Mouse (Mus musculus) fibroblast of lung, adult 2 months (primary cell): Measurements from ENCODE around the gene Pla2g7.

ENCODE experiments used
- DNase-seq: peaks from one replicate; pipeline ENCODE4 v3.0.0-alpha.2; 2011; ENCODE audit warnings: low read depth

Gene Pla2g7

DNA sequence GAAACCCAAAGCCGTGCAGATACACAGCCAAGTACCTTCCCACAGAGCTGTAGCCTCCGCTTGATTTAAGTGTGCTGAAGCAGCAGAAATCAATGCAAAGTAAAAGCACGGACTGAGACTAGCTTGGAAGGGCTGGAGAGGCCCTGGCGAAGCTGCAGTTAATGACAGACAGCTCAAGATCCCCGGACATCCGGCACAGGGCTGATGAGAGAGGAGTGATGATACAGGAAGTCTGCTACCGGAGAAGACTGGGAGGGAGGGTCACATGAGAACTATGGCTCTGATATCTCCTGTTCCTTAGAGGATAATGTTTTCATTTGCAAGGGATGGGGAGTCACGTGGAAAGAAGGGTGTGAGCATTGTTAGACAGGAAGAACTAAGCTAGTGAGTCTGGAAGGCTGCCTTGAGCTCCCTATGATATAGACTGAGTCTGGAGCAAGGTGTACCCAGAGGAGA is 13.1 kb downstream of the Pla2g7 start:
- DNase-seq: no peak

DNA sequence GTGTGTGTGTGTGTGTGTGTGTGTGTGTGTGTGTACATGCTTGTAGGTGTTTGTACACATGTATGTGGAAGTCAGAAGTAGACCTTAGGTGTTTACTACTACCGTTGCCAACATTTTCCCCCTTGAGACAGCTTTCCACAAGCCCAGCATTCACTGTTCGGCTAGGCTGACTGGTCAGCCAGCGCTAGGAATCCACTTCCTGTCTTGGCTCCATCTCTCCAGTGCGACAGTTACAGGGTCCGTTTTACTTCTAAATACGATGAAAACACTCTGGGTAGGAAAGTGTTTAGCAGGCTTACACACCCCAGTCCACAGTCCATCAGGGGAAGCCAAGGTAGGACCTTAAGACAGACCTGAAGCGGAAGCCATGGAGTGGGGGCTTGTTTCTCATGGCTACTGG is 16.9 kb downstream of the Pla2g7 start:
- no peak for DNase-seq

DNA sequence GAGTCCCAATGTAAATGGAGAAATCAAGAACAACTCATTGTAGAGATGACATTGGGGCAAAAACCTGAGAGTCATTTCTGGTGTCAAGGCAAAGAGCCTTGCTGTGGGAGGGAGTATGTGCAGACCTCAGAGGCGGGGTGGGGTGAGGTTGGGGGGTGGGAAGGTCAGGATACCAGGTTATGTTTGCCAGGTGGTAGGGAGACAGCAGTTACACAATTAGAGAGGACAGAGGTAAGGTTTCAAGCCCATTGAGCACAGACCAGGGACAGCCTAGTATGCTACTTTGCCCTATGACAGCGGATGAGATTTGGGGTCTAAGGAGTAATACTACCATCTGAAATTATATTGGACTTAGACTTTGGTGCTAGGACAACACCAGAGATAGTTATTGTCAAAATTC is 19.4 kb downstream of the Pla2g7 start:
- DNase-seq: no peak

DNA sequence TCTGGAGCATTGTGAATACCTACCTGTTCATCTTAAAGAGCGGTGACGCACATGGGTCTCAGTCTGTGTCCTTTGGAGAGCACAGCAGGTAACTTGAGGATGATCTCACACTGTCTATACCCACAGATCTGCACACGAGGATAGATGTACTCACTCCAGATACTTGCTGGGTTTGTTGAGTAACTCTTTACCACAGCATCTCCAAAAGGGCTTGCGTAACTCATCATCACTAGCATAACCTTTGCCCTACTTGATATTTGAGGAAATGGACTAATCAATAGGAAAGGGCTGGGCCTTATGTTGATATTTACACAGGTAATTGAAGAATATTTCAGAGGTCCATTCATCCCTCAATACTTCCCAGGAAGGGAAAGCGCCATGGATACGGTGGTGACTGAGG is 21.9 kb downstream of the Pla2g7 start:
- no peak for DNase-seq

DNA sequence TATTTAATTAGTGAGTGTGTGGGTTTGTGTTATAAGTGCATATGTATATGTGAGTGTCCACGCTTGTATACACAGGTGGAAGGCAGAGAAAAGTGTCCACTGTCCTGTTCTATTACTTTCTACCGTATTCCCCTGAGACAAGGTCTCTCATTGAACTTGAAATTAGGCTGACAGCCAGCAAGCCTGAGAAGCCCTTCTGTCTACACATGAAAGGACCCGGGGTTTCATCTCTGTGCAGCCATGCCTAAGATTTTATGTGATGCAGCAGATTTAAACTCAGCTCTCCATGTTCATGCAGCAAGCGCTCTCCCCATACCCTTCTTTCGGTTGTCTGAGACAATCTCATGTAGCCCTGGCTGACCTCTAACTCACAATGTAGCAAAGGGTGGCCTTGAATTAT is 22.6 kb downstream of the Pla2g7 start:
- DNase-seq: no peak

DNA sequence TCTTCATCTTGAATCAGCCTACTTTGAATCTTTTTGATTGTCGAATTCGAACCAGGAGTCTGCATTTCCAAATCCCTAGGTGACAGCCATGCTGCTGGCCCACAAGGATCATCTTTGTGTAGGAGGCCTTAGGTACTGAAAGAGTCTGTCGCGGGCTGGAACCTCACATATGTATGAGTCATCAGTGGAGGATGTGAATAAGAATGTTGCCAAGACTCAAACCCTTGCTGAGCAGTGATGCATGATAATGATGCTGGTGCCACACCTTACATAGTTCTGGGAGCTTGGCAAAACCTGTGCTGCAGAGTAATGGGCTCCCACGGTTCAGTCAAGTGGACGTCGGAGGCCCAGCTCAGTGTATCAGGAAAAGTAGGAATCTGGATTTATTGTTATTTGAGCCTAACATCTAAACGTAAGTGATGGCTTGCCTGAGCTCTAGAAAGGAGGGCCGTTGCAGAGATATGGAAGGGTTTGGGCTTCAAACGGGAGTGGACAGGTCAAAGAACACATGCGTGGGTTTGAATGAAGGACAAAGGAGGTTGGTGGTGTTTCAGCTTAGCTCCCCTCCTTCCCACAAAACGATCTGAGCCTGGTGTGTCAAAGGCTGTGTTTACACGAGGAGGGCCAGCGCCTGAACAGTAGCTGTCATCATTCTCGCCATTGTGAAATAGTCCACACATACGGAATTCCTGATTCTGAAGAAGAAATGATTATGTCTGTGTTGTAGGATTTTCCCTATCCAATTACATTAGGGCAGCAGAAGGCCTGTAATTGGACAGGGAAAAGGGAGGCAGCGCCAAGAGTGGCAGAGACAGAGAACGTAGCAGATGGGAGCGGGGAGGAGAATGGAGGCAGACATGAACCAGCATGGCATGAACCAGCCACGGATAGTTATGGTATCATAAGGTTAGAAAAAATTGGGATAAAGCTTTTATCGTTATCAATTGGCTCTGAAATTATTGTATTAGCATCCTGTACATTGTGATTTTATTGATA is 24.7 kb downstream of the Pla2g7 start:
- DNase-seq: no peak

DNA sequence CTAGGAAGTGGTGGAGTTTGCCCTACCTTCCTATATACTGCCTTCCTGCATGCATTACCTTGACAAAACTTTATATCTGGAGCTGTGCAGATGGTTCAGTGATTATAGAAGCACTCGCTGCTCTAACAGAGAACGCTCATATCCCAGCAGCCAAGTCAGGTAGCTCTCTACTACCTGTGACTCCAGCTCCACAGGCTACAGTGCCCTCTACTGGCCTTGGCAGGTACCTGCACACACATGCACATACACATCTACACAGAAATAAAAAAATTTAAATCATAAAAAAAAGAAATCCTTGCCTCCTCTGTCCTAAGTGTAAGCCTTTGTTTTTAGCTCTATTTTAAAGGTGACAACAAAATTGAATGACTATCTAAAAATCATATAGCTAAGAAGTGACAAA is 29.8 kb downstream of the Pla2g7 start:
- DNase-seq: no peak

DNA sequence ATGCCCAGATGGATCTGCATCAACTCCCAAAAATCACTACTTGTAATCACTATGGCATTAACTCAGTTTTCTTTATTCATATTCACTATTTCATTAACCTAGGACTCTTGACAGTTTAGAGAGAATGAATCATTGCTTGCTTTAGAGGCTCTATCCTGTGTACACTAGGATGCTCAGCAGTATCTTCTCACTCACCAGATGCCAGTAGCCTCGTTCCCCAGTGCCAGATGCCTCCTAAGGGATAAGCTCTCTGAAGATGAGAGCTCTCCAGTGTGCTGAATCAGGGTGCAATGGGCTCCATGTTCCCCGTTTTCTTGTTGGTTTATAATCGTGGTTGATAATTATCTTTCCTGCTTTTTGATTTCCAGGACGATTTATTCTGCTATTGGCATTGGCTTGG is 30.8 kb downstream of the Pla2g7 start:
- DNase-seq: no peak

DNA sequence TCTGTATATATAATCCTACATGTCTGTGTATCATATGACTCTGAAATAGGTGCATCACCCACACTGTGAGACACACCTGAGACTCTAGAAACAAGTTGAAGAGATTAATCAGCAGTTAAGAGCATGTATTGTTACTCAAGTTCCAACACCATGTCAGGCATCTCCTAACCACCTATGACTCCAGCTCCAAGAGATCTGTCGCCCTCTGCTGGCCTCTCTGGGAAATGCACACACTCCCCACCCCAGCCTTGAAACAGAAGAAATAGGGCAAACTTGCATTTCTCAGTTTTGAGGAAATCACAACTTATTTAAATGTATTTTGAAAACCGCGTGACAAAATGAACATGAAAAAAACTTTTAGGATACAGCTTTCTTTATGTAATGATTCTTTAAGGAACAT is 38.8 kb downstream of the Pla2g7 start:
- DNase-seq: peak; percentile 34

DNA sequence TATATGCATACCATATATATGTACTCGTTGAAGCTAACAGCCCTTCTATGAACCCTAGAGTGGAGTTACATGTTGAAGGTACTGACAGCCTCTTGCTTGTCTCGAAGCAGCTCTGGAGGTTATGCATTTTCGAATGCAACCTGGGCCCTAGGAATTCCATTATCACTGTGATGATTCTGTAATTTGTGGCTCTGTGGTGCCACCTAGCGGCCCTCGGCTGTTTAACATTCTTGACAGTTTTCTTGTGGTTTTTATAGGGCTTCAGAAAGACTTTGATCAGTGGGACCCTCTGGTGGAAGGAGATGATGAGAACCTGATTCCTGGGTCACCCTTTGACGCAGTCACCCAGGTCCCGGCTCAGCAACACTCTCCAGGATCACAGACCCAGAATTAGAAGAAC is 43.7 kb downstream of the Pla2g7 start:
- DNase-seq: peak; percentile 10

DNA sequence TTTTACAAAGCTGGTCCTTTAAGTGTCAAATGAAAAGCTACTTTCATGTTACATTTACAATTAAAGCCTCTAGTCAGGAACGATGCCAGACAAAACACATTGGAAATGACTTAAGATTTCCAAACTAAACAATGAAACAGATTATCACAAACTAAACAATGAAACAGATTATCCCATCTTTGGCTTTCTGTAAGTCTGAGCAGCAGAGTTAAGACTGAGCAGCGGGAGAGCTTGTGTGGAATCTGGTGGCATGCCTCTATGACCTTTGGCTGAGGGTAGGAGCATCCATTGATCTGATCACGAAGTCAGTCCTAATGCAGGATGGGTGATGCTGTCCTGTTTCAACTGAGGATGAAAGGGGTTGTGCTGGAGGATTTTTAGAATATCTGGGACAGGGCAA is 44.3 kb downstream of the Pla2g7 start:
- DNase-seq: no peak

DNA sequence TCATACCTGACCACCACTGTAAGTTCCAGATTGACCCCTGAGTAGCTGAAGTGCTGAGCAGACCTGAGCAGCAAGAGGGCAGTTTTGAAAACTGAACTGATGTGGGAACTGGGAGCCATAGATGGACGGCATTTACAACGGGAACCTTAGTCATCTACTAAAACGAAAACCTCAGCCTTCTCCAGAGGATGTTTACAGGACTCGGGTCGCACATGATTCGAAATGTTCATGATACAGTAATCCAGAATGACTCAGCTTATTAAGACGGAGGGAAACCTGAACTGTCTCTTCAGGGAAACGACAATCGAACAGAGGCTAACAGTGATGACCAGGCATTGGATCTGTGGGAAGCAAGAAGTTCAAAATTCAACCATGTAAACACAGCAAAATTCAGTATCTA is 51.3 kb downstream of the Pla2g7 start:
- no peak for DNase-seq

DNA sequence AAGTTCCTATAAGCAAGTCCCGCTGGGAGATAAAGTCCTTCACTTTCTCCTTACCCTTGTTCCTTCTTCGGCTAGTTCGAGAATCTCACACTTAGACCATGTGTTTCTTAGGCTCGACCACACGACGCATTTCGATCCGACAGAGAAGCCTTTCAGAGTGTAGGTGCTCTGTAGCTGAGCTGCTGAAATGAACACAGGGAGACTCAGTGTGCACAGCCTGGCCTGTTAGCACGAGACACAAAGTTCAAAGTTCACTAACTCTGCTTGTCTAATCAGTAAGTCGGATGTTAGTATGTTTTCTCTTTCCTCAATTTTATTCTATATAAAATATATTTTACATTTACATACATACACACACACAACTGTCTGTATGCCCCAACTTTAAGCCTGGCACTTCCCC is 54.2 kb downstream of the Pla2g7 start:
- DNase-seq: no peak

DNA sequence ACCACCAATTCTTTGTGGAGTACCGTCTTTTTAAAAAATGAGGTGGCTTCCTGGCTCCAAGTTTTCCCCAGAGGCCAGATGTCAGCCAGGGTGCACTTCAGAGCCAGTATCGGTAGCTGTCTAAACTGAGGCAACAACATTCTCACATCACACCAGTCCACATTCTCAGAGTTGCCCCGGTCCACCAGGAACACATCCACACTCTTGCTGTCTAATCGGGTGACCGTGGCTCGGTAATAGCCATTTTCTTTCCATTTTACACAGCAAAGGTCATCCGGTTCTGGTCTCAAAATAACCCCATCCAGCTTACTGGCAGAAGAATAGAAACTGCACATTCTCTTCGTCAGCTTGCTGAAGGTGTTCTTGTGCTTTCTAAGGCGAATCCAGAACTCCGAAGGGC is 60.3 kb downstream of the Pla2g7 start:
- no peak for DNase-seq

DNA sequence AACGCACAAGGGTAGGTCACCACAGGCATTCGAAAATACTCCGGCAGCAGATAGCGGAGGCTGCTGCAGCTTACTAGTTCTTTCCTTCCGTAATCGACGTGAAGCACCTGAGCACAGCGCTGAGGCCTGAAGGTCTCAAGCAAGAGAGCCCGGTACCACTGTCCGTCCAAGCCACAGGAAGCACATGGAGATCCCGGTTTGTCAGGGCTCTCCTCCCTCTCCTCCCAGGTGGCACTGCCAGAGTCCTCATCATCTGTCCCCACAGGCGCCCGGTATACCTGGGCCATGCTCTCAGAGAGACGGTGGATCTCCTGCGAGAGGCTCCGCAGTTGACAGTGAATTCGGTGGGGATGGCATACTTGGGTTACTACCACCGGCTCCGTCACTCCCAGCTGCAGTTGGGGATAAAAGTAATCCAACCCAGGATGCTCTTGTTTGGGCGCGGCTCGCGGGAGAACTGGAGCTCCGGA is 61.2 kb downstream of the Pla2g7 start:
- no peak for DNase-seq

DNA sequence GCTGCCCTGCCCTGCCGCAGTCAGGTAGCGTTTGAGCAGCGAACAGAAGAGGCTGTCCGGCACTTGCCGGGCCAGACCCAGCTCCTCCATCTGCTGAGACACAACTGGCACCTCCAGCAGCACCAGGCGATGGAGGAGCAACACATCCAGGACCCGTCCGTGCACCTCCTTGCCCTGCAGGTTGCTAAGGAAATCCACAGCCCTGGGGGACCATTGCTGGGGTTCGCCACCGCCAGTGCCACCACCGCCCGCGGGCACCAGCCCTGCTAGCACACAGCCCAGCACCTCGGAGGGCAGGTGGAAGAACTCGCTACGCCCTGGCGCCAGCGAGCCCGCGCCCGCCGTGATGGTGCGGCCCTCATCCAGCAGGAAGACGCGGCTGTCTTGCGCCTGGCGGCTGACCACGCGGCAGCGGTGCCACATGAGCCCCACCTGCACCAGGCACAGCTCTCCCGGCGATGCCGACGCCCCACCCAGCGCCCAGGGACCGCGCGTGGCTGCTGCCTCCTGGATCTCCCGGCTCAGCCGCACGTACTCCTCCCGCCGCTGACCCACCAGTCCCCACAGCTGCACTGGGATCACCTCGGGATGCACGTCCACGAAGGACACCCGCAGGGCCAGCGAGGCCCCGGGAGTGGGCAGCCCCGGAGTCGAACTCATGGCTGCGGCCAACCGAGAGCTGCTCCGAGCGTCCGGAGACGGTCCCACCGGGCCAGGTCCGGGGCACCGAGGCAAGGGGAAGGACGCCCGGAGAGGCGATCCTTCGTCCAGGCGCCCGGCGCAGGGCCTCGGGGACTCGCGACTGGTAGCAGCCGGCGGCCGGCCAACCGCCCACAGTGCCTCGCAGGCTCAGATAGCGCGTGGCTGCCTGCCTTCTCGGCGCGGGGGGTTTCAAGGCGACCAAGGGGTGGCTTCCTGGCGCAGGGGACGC is 61.9 kb downstream of the Pla2g7 start, which contains the start of gene Tdrd6:
TSS of gene Tdrd6 (minus strand) at position 804 of the 931 bp plus-strand sequence.
- no peak for DNase-seq

DNA sequence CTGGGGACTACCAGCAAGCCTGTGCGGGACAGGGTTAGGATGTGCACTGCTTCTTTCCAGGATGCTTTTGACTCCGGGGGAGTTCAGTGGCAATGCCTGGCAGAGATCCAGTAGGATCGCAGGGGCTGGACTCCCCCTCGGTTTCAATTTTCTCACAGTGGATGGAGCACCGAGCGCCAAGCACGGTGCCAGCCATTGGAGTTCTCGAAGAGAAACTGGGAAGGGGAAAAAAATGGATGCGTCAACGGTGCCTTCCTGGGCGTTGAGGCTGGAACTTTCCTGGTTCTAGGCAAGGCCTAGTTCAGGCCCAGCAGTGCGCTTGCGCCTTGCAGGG is 62.5 kb downstream of the Pla2g7 start:
- DNase-seq: no peak

DNA sequence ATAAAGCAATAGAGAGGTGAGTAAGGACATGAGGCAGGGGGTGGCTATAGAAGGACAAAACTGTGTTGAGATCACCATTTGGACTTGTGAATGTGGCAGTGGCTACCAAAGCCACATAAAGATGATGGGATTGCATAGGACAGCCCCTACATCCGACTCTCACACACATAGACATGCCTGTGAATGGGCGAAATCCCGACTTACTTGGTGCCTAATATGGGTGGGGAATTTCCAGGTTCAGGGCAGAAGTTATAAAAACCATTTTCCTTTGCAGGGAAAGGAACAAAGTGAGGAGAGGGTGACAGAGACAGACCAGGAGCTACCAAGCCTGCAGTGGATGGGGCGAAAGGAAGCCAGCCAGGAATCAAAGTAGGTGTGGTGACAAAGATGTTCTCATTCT is 69.2 kb downstream of the Pla2g7 start:
- DNase-seq: no peak

DNA sequence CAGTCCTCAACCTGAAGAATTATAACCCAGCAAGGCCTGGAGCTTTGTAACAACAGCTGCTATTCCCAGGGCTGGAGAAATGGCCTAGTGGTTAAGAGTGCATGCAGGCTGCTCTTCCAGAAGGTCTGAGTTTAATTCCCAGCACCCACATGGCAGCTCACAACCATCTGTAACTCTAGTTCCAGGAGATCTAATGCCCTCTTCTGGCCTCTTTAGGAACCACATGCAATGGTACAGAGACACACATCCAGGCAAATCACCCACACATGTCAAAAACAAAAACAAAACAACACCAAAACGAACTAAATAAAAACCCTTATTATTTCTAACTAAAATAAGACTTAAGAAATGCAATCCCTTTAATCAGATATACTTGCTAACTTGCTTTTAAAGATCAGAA is 72.9 kb downstream of the Pla2g7 start:
- DNase-seq: no peak

DNA sequence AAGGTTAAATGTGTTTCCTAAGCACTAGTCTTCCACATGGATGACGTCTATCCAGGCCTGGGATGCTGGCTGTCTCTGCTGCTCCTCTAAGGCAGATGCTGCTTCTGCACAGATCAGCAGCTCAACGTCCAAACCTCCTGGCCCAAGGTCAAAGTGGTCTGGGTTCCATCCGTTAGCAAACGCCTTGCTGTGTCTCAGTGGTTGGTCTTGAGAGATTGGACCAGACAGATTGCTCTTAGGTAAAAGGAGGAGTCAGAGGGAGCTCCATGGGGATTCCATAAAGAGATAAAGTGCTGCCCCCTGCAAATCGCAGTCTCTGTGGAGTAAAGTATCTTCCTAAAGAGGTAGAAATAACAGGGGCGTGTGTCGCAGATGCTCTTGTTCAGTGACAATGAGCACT is 75.3 kb downstream of the Pla2g7 start:
- no peak for DNase-seq

DNA sequence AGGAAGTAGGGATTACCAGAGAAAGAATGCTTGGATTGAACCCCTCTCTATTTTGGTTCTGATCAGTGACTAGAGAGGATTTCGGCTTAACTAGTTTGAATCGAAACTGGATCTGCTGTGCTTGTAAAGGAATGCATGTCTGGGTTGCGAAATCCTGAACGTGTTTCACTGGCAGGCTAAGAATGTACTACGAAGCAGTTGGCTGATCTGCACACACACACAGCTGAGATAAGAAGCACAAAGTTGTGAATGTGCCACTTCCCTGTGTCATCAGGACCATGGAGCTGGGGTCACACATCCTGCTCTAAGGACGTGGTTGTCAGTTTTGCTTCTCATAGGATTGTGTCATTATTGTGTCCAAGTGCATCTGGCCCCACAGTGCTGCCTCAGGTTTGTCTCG is 76.5 kb downstream of the Pla2g7 start:
- peak; percentile 41 for DNase-seq

DNA sequence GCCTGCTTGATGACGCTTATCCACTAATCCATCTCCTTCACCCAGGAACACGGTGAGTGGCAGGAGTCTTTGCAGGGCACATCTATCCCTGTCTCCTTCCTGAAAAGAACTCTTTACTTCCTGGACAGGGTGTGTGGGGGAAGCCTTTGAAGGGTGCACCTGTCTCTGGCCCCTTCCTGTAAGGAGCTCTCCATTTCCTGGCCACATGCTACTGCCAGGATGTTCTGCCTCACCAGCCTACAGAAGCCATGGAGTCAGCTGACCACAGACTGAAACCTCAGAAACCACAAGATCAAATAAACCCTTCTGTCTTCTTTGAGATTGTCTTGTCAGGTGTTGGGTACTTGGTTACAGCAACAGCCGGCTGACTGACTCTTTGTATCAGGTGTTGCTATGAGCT is 77.2 kb downstream of the Pla2g7 start:
- no peak for DNase-seq

DNA sequence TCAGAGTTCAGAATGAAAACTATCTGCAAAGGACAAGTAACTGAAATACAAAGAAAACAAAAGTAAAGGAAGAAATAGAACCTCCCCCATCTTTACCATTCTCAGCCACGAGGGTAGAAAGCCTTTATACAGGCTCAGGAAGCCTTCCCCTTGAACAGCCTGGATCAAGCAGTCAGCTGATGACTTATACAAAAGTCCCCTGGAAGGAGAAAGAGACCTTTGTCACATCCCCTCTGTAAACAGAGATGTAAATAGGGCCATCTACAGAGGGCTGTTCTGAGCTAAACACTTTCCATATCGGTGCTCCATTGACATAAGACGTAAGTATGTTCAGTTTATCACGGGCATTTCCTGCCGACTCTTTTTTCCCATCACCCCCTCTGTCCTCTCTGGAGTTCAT is 79.0 kb downstream of the Pla2g7 start:
- no peak for DNase-seq
